Mouse (Mus musculus) heart, postnatal 0 days (tissue): Measurements from ENCODE around the gene Cavin4. TPM values are rescaled to one million over a fixed set of nuclear protein-coding genes. Genes with fewer than 3 reads are reported as not detected.

Experiments
- ATAC-seq: fragments of 200-750 bp; cut with Nextera tagmentation; 2 replicates; pipeline ENCODE4 v1.8.0; 2017; ENCODE audit warnings: low read depth, moderate number of reproducible peaks, moderate library complexity; ENCODE audit not compliant: insufficient read depth
- DNase-seq: peaks from one replicate; pipeline ENCODE4 v3.0.0-alpha.2; 2016; ENCODE audit warnings: low spot score
- H3K27ac ChIP-seq: fragments of 300-500 bp; sonication (generic); 2 replicates; pipeline ENCODE4 v1.5.1; 2014; ENCODE audit warnings: low read depth, mild to moderate bottlenecking
- H3K27me3 ChIP-seq: fragments of 300-500 bp; sonication (generic); 2 replicates; pipeline ENCODE4 v1.6.1; 2014; ENCODE audit warnings: low read length, mixed read lengths; ENCODE audit not compliant: control insufficient read depth, insufficient read depth
- H3K36me3 ChIP-seq: fragments of 300-500 bp; sonication (generic); replicated peaks from 2 replicates; pipeline ENCODE4 v1.6.1; 2014; ENCODE audit warnings: low read length, mixed read lengths; ENCODE audit not compliant: control insufficient read depth, insufficient read depth
- H3K4me1 ChIP-seq: fragments of 300-500 bp; sonication (generic); 2 replicates; pipeline ENCODE4 v1.6.1; 2014; ENCODE audit warnings: antibody characterized with exemption; ENCODE audit not compliant: control insufficient read depth, insufficient read depth
- H3K4me2 ChIP-seq: fragments of 300-500 bp; sonication (generic); 2 replicates; pipeline ENCODE4 v1.6.1; 2014; ENCODE audit warnings: low read depth, mild to moderate bottlenecking, low read length, moderate library complexity
- H3K4me3 ChIP-seq: fragments of 300-500 bp; sonication (generic); 2 replicates; pipeline ENCODE4 v1.5.1; 2014; ENCODE audit warnings: low read depth, low read length
- H3K9ac ChIP-seq: fragments of 300-500 bp; sonication (generic); replicated peaks from 2 replicates; pipeline ENCODE4 v1.6.1; 2014; ENCODE audit warnings: low read depth, low read length, mixed read lengths
- H3K9me3 ChIP-seq: fragments of 300-500 bp; sonication (generic); replicated peaks from 2 replicates; pipeline ENCODE4 v1.6.1; 2016; ENCODE audit warnings: low read length; ENCODE audit not compliant: control insufficient read depth
- CTCF ChIP-seq: IDR thresholded peaks from 2 replicates; pipeline ENCODE4 v1.5.1; 2016; ENCODE audit warnings: antibody characterized with exemption, control low read depth, low read depth
- EP300 ChIP-seq: IDR thresholded peaks from 2 replicates; pipeline ENCODE4 v1.6.1; 2016; ENCODE audit warnings: antibody characterized with exemption, low read depth
- WGBS: fragments of 180-500 bp; shearing (Covaris S2); extraction: QIAGEN DNeasy Blood & Tissue Kit; methylation state at CpG from one replicate; pipeline ENCODE4 v1.1.7; 2014; 5-methylcytosine and 5-hydroxymethylcytosine counted together
- polyA plus RNA-seq: library from polyadenylated mRNA; unstranded; fragments of >200 nt; fragmentation: Nextera tagmentation; extraction: Ambion mirVana; gene quantifications from 2 replicates; pipeline ENCODE4 v1.2.1, GENCODE M21; 2015
- total RNA-seq: library from RNA; depleted of rRNA; stranded (reverse); fragments of >200 nt; gene quantifications from 2 replicates; pipeline ENCODE4 v1.2.3, GENCODE M21; 2014; ENCODE audit warnings: low replicate concordance

Cavin4 gene
- total and polyA plus RNA-seq, 2 experiments from 2014 or later, result 18.1 to 25.0 TPM

GRCm38 (mm10) chr4:48638132-48638531 is 25.2 kb upstream of the Cavin4 start:
- 64% methylated on average over 10 of the region's 10 CpGs for WGBS
- TF ChIP-seq CTCF, result no peak
- no peak for TF ChIP-seq EP300
- H3K27ac ChIP-seq, result no peak overlapping the region
- H3K27me3 ChIP-seq, result no peaks in the 10 kb centered on the region
- H3K4me1 ChIP-seq, result no peaks in the 10 kb centered on the region
- H3K4me2 ChIP-seq, result no peak overlapping the region
- no peaks in the 10 kb centered on the region for H3K36me3 ChIP-seq
- H3K9me3 ChIP-seq, result no peaks in the 10 kb centered on the region
- no peak overlapping the region for H3K9ac ChIP-seq
- no peak overlapping the region for H3K4me3 ChIP-seq
- ATAC-seq (no peak), DNase-seq (no peak)

- no peaks in the 10 kb centered on the region for H3K4me1 ChIP-seq
- TF ChIP-seq CTCF (no peak), EP300 (no peak)
- 94% methylated on average over 17 of the region's 17 CpGs for WGBS
Observed at GRCm38 (mm10) chr4:48639503-48639902, 23.8 kb upstream of the Cavin4 start.

GRCm38 (mm10) chr4:48643801-48644200 is 19.5 kb upstream of the Cavin4 start:
- DNase-seq (no peak), ATAC-seq (no peak)
- H3K36me3 ChIP-seq, result peaks cover 18% of the 10 kb centered on the region; the same call in 1 of the 2 replicates
- no peak overlapping the region for H3K9ac ChIP-seq
- no peak for TF ChIP-seq EP300
- no peak for TF ChIP-seq CTCF
- H3K27me3 ChIP-seq, result no peaks in the 10 kb centered on the region
- H3K9me3 ChIP-seq, result no peaks in the 10 kb centered on the region
- no peak overlapping the region for H3K4me2 ChIP-seq
- no peak overlapping the region for H3K4me3 ChIP-seq
- no peaks in the 10 kb centered on the region for H3K4me1 ChIP-seq
- 83% methylated on average over 6 of the region's 6 CpGs for WGBS
- no peak overlapping the region for H3K27ac ChIP-seq

More at GRCm38 (mm10) chr4:48639503-48639902, 23.8 kb upstream of the Cavin4 start:
- no peak overlapping the region for H3K9ac ChIP-seq
- no peak for ATAC-seq
- no peak overlapping the region for H3K27ac ChIP-seq
- H3K4me3 ChIP-seq, result no peak overlapping the region
- H3K36me3 ChIP-seq, result 0 out of 2 replicates have a peak, but pooled peaks cover 6% of the 10 kb centered on the region
- H3K9me3 ChIP-seq, result no peaks in the 10 kb centered on the region
- H3K4me2 ChIP-seq, result no peak overlapping the region
- DNase-seq, result no peak
- H3K27me3 ChIP-seq, result no peaks in the 10 kb centered on the region

- WGBS, result 92% methylated on average over 5 of the region's 5 CpGs
- TF ChIP-seq CTCF (no peak), EP300 (no peak)
- no peaks in the 10 kb centered on the region for H3K9me3 ChIP-seq
- ATAC-seq, result no peak
- DNase-seq, result no peak
- H3K4me3 ChIP-seq, result no peak overlapping the region
- no peak overlapping the region for H3K4me2 ChIP-seq
- H3K27me3 ChIP-seq, result no peaks in the 10 kb centered on the region
- H3K9ac ChIP-seq, result no peak overlapping the region
- H3K36me3 ChIP-seq, result peaks cover 30% of the 10 kb centered on the region
- no peak overlapping the region for H3K27ac ChIP-seq
- no peaks in the 10 kb centered on the region for H3K4me1 ChIP-seq
Observed at GRCm38 (mm10) chr4:48646143-48646542, 17.2 kb upstream of the Cavin4 start.

- Histone ChIP-seq H3K36me3 (peaks cover 30% of the 10 kb centered on the region), H3K4me3 (no peak overlapping the region)
- WGBS, result 79% methylated on average over 10 of the region's 10 CpGs
Observed at GRCm38 (mm10) chr4:48650617-48651360, 12.5 kb upstream of the Cavin4 start.

More at GRCm38 (mm10) chr4:48650617-48651360, 12.5 kb upstream of the Cavin4 start:
- no peak overlapping the region for H3K27ac ChIP-seq
- H3K9ac ChIP-seq, result no peak overlapping the region
- ATAC-seq, result no peak
- H3K4me1 ChIP-seq, result no peaks in the 10 kb centered on the region
- H3K27me3 ChIP-seq, result no peaks in the 10 kb centered on the region
- H3K4me2 ChIP-seq, result no peak overlapping the region
- TF ChIP-seq EP300 (no peak), CTCF (no peak)
- H3K9me3 ChIP-seq, result no peaks in the 10 kb centered on the region
- no peak for DNase-seq
